Comparison of ENCODE assay signal across 8 mouse cellular contexts in genomic region chr10:121475672-121476146, GRCm38 (mm10). TPM values are rescaled to one million over a fixed set of nuclear protein-coding genes. Genes with fewer than 3 reads are reported as not detected.
DNase-seq lines count a peak whose midpoint lies in the region; ATAC-seq and TF ChIP-seq lines count a peak whose summit lies in the region.

No protein-coding gene starts in this region.

- intact Hi-C loops in gastrocnemius, adult 2 months (cut with DNase I): loop anchor here (2.0 kb wide), 2 partner anchors 31 to 65 kb away; no protein-coding TSS in a partner anchor
- intact Hi-C loops in gastrocnemius, postnatal 14 days (cut with DNase I; ENCODE audit: low total_unique reads): no loop called here

- ATAC-seq in intestine, embryonic 15.5 days: peak; percentile 75
- peak; percentile 56 for ATAC-seq in liver, postnatal 0 days
- ATAC-seq in neural tube, embryonic 14.5 days (ENCODE audit: low read depth): peak; percentile 48; the same call in 1 of the 2 replicates

- no peak for TF ChIP-seq EP300 in liver, postnatal 0 days (IDR thresholded peaks at IDR 0.05; ENCODE audit: low read depth)

- whole genome bisulfite sequencing in intestine, embryonic 15.5 days: under 1% methylated on average over 45 of the region's 45 CpGs
- 0% methylated on average over 32 of the region's 45 CpGs for WGBS in liver, postnatal 0 days (ENCODE audit: insufficient replicate concordance)
- under 1% methylated on average over 42 of the region's 45 CpGs for WGBS in neural tube, embryonic 14.5 days

- H3K27me3 ChIP-seq in intestine, embryonic 15.5 days (replicated peaks): no peaks in the 10 kb centered on the region
- H3K27me3 ChIP-seq in liver, postnatal 0 days (ENCODE audit: insufficient read depth, low read length): no peaks in the 10 kb centered on the region
- H3K27me3 ChIP-seq in neural tube, embryonic 14.5 days (ENCODE audit: control insufficient read depth, insufficient read depth, low read length): no peaks in the 10 kb centered on the region

- H3K9ac ChIP-seq in intestine, embryonic 15.5 days: peak overlapping the region; percentile 94
- H3K9ac ChIP-seq in liver, postnatal 0 days (replicated peaks): peak overlapping the region; percentile 79
- H3K9ac ChIP-seq in neural tube, embryonic 14.5 days (replicated peaks; ENCODE audit: low read depth, low read length): peak overlapping the region; percentile 63

- peak overlapping the region; percentile 76 for H3K4me2 ChIP-seq in intestine, embryonic 15.5 days (replicated peaks)
- H3K4me2 ChIP-seq in liver, postnatal 0 days (ENCODE audit: low read depth, low read length): peak overlapping the region; percentile 91
- H3K4me2 ChIP-seq in neural tube, embryonic 14.5 days (ENCODE audit: low read depth, low read length): peak overlapping the region; percentile 96

- no peaks in the 10 kb centered on the region for H3K9me3 ChIP-seq in intestine, embryonic 15.5 days
- no peaks in the 10 kb centered on the region for H3K9me3 ChIP-seq in liver, postnatal 0 days (ENCODE audit: low read length)
- no peaks in the 10 kb centered on the region for H3K9me3 ChIP-seq in neural tube, embryonic 14.5 days (ENCODE audit: control insufficient read depth, low read length)

- no peaks in the 10 kb centered on the region for H3K36me3 ChIP-seq in intestine, embryonic 15.5 days
- H3K36me3 ChIP-seq in liver, postnatal 0 days (replicated peaks; ENCODE audit: insufficient read depth, low read length): no peaks in the 10 kb centered on the region
- no peaks in the 10 kb centered on the region for H3K36me3 ChIP-seq in neural tube, embryonic 14.5 days (ENCODE audit: control insufficient read depth, insufficient read depth, low read length)

- peak overlapping the region; percentile 83 for H3K4me3 ChIP-seq in gastrocnemius, adult 2 months
- H3K4me3 ChIP-seq in intestine, embryonic 15.5 days (replicated peaks): peak overlapping the region; percentile 85
- H3K4me3 ChIP-seq in liver, postnatal 0 days (ENCODE audit: low read depth, low read length): peak overlapping the region; percentile 84
- H3K4me3 ChIP-seq in neural tube, embryonic 14.5 days (ENCODE audit: low read depth, low read length): peak overlapping the region; percentile 60

- TF ChIP-seq CTCF in gastrocnemius, adult 2 months (IDR thresholded peaks at IDR 0.05): no peak
- no peak for TF ChIP-seq CTCF in liver, postnatal 0 days (IDR thresholded peaks at IDR 0.05; ENCODE audit: low read depth)

- H3K27ac ChIP-seq in gastrocnemius, adult 2 months: peak overlapping the region; percentile 92
- peak overlapping the region; percentile 90 for H3K27ac ChIP-seq in intestine, embryonic 15.5 days
- peak overlapping the region; percentile 91 for H3K27ac ChIP-seq in liver, postnatal 0 days (ENCODE audit: low read depth)
- H3K27ac ChIP-seq in neural tube, embryonic 14.5 days (ENCODE audit: low read depth, low read length): peak overlapping the region; percentile 60; the same call in 1 of the 2 replicates

- H3K4me1 ChIP-seq in intestine, embryonic 15.5 days (replicated peaks): peaks cover 29% of the 10 kb centered on the region
- H3K4me1 ChIP-seq in liver, postnatal 0 days (ENCODE audit: insufficient read depth): peaks cover 42% of the 10 kb centered on the region
- H3K4me1 ChIP-seq in neural tube, embryonic 14.5 days (ENCODE audit: control insufficient read depth, insufficient read depth, low read length): no peaks in the 10 kb centered on the region; the same call in 1 of the 2 replicates

- DNase-seq in gastrocnemius, adult 2 months: peak; percentile 78
- DNase-seq in gastrocnemius, adult 18-20 months (ENCODE audit: low spot score): no peak
- DNase-seq in cerebellum, postnatal 14 days: peak; percentile 42 to 60
- peak; percentile 69 for DNase-seq in gastrocnemius, postnatal 14 days
- DNase-seq in liver, postnatal 0 days: peak; percentile 78
- peak; percentile 55 to 64 for DNase-seq in urinary bladder, postnatal 4 days (ENCODE audit: low spot score in 2 of 2)

RNA-seq across cellular contexts. Expression of gene Rassf3, which starts 0.4 kb away (rescaled TPM):
- 10 to 100 TPM; 29.2 to 47.3 TPM for total RNA-seq in gastrocnemius, adult 2 months (2021)
- total RNA-seq in gastrocnemius, adult 18-20 months (2021): 10 to 100 TPM; 34.7 to 47.5 TPM
- total RNA-seq in gastrocnemius, postnatal 14 days (2021): 10 to 100 TPM; 40.2 to 42.2 TPM
- 23.5 and 26.0 TPM in 2 replicates for polyA plus RNA-seq in intestine, embryonic 15.5 days (2015; fragmentation: Nextera tagmentation; extraction: Ambion mirVana)
- polyA plus RNA-seq in liver, postnatal 0 days (2015; fragmentation: Nextera tagmentation; extraction: Ambion mirVana): 16.4 and 16.6 TPM in 2 replicates
- 4.1 and 6.9 TPM in 2 replicates for polyA plus RNA-seq in neural tube, embryonic 14.5 days (2014; fragmentation: Nextera tagmentation; extraction: Ambion mirVana)
